Mouse (Mus musculus): Measurements from ENCODE around the gene Gm20812. TPM values are rescaled to one million over a fixed set of nuclear protein-coding genes. Genes with fewer than 3 reads are reported as not detected.
"Not testable (repeated sequence)": the region's sequence is repeated elsewhere in the genome, so short reads cannot be mapped to it uniquely, and the experiment has no call there.

The Gm20812 gene
- polyA plus RNA-seq (2014; fragmentation: Nextera tagmentation; extraction: Ambion mirVana): not detected in 2 replicates

GRCm38 (mm10) chrY:12381681-12382080, at the start of gene Gm20812:
Gene Gm20812 (plus strand): TSS chrY:12381981.
- H3K4me3 ChIP-seq (ENCODE audit: low read depth, low read length); H3K27ac ChIP-seq (ENCODE audit: low read length); H3K9me3 ChIP-seq (ENCODE audit: control insufficient read depth, low read depth, low read length); H3K27me3 ChIP-seq (ENCODE audit: control insufficient read depth, insufficient read depth, low read length); H3K36me3 ChIP-seq (ENCODE audit: control insufficient read depth, insufficient read depth, low read length); H3K4me1 ChIP-seq (ENCODE audit: control insufficient read depth, insufficient read depth, low read length); H3K9ac ChIP-seq (replicated peaks; ENCODE audit: low read depth, low read length); H3K4me2 ChIP-seq (replicated peaks; ENCODE audit: low read depth, low read length); ATAC-seq (ENCODE audit: insufficient number of reproducible peaks, insufficient read depth, low FRiP score, low read depth): not testable (repeated sequence)
- WGBS: no CpG with 5 or more reads among the region's 3 CpGs

Other genes starting within 250 kb of the Gm20812 start
- not detected in 2 replicates for gene Gm29554, start 108.0 kb upstream of the Gm20812 start, polyA plus RNA-seq (2014; fragmentation: Nextera tagmentation; extraction: Ambion mirVana)

Data from stomach, embryonic 14.5 days (tissue).